Mouse (Mus musculus) neural tube, embryonic 10.5 days (tissue): ENCODE measurements around the gene Dach1.

ENCODE experiments used
- DNase-seq: peaks from one replicate; pipeline ENCODE4 v3.0.0-alpha.2; 2017; ENCODE audit warnings: low spot score; ENCODE audit errors: extremely low spot score

The Dach1 gene

DNA sequence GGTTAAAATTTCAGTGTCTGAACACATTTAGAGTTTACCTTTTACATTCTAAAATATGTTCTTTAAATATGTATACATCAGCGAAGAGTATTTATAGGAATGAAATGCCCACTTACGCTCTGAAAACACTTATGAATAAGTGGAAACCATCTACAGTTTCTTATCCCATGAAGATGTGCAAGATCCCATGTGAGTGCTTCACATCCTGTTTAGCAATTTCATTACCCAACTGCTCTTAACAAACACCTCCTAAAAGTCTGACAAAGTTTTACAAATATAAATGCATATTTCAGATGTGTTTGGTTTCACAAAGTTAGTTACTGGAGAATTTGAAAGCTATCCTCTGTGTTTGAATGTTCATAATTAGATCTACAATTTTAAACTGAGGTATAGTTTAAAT is 59.6 kb downstream of the Dach1 start:
- no peak for DNase-seq

- DNase-seq = no peak
Measured at GRCm38 (mm10) chr14:98108764-98109163, 60.8 kb downstream of the Dach1 start.

DNA sequence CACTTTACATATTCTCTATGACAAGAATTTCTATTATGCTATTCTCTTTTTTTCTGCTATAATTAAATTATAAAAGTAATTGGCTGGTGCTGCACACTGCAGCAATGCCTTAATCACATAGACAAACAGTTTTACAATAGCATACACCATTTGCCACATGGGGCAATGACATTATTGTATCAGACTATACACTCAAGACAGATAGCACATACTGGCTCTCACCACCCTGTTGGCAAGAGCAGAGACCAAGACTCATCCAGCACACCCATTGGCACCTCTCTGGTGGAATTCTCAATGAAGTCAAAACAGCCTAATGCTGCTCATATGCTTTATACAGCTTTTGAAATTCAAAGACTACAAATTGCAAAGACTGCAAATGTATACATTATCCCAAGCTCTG is 63.4 kb downstream of the Dach1 start:
- DNase-seq = no peak

GRCm38 (mm10) chr14:98104314-98104955 is 65.1 kb downstream of the Dach1 start:
- DNase-seq = no peak

DNA sequence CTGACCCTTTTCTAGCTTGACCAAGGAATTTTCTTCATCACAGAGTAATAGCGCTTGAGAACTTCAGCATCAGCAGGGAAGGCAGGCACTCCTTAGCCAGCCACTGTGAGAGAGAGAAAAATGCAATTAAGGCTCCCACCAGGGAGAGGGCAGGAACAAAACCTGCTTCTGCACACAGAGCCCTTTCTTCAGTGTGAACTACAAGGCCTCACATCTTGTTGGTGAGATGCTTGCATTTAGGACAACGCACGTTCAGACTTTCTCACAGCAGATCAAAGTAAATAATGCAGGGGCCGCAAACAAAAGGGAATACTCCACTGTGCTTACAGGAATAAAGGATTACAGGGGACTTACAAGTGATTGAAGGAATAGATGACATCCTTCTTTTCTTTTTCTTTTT is 74.3 kb downstream of the Dach1 start:
- no peak for DNase-seq

DNA sequence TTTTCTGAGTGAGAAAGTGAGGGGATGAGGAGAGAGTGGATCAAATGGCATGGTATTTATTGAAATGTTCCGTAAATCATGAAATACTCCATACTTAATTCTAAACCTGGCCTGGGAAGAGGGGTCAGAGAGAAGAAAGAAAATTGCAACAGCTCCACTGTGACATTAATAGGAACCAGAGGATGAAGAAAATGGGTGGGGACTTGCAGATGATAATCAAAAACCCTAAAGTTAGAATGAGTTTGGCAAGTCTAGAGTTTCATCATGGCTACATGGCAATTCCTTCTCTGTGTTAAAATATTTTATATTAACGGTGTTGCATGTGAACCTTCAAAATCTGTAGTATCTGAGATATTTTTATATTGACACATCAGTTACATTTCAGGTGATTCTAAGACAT is 80.3 kb downstream of the Dach1 start:
- no peak for DNase-seq

- no peak for DNase-seq
Measured at GRCm38 (mm10) chr14:98087355-98087754, 82.2 kb downstream of the Dach1 start.

- DNase-seq = no peak
Measured at GRCm38 (mm10) chr14:98086794-98087193, 82.8 kb downstream of the Dach1 start.

DNA sequence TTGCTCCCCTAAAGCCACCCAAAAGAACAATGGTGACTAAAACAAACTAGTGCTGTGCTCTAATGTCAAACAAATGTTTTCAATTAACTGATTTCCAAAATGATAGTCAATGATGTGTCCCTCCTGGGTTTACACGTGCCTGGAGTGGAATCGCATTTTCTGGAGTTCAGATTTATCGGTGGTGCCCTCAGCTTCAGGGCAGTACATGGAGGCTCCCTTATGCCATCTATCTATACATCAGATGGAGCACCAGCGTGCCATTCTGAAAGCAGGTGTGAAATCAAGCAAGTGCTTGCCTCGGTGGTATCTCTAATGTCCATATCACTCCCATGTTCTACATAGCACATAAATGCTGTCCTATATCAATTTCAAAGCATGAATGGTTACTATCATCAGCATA is 84.4 kb downstream of the Dach1 start:
- DNase-seq = no peak

- DNase-seq = no peak
Measured at GRCm38 (mm10) chr14:98084720-98085119, 84.8 kb downstream of the Dach1 start.

DNA sequence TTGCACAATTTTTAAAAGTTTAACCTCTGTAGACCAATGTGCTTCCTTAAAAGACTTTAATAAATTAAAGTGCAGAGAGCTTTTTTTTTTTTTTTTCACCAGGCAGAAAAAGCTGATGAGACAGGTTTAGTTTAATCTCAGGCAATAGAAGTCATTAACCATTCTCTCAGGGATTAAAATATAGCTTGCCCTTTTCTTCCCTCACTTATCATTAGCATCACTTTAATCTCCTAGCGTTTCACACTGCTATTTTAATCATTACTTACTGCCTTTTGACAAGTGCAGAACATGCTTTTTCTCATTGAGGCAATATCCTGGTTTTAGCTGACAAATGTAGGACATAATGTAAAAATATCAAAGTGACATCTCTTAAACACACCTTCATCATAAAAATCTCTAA is 86.1 kb downstream of the Dach1 start:
- no peak for DNase-seq

- no peak for DNase-seq
Measured at GRCm38 (mm10) chr14:98080014-98080413, 89.6 kb downstream of the Dach1 start.

- DNase-seq = no peak
Measured at GRCm38 (mm10) chr14:98077996-98078395, 91.6 kb downstream of the Dach1 start.

GRCm38 (mm10) chr14:98073421-98074080 is 96.0 kb downstream of the Dach1 start:
- no peak for DNase-seq

- DNase-seq = no peak
Measured at GRCm38 (mm10) chr14:98072647-98073420, 96.7 kb downstream of the Dach1 start.

DNA sequence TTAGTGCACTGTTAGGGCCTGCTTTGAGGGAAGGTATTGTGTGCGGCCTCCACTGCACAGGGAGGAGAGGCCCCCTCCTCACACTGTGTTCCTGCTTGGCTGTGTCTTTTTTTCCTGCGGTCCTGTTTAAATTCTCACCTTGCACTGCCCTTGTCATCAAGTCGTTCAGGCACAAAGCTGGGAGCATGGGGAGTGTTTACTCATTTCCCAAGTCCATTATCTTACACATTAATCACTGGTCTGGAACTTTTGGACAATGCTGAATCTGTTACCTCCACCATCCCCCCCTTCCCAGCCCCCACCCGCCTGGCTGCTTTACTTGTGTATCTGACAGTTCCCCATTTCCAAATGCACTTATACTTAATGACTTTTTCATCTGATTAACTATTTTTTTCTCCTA is 97.7 kb downstream of the Dach1 start:
- no peak for DNase-seq

GRCm38 (mm10) chr14:98067273-98067905 is 102.2 kb downstream of the Dach1 start:
- DNase-seq = no peak

DNA sequence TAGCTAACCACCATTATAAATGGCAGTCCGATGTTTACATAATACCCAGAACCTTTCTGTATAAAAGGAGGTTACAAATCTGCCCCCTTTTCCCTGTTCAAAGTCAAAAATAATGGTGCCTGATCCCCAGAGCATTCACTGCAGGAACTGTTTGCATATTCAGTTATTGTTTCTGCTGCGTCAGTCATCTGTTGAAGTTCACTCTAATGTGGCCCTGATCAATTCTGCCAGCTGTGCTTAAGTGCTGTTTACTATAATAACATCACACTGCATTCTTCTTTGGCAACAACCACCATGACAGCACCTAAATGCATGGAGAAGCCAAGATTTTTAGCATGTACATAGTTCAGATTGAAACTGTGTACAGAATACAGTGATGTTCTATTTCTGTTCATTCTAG is 105.4 kb downstream of the Dach1 start:
- no peak for DNase-seq

DNA sequence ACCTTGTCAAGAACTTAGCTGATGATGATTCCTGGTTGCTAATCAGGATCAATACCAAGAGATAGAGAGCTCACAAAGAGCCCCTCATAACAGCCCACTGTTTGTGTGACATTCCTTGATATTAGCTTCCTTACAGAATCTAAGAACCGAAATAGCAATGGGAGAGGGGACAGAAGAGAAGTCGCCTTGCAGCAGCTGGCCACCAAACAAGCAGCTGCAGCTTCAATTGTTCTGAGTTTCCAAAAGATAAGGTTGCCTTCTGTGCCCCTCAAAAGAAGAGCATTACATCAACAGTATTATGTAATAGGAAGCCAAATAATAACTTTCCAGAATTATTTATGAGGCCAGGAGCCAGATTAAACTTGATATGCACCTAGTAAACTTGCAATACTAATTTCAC is 120.2 kb downstream of the Dach1 start:
- DNase-seq = no peak

DNA sequence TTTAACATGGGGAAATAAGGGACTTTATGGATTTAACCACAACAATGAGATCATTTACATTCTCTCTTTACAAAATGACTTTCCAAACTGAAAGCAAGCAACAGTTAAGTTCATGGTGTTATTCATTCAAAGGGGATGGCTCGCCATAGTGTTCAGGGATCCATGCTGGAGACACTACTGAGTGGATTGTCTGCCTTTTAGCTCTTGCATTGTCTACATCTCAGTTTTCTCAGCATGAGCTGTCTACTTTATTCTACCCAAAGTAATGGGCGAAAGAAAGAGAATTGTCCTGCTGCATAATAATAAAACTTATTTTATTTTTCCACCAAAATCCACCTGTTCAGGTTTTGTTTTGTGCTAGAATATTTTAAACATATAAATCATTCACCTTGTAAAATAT is 121.2 kb downstream of the Dach1 start:
- DNase-seq = no peak

- DNase-seq = no peak
Measured at GRCm38 (mm10) chr14:98047670-98048069, 121.9 kb downstream of the Dach1 start.

DNA sequence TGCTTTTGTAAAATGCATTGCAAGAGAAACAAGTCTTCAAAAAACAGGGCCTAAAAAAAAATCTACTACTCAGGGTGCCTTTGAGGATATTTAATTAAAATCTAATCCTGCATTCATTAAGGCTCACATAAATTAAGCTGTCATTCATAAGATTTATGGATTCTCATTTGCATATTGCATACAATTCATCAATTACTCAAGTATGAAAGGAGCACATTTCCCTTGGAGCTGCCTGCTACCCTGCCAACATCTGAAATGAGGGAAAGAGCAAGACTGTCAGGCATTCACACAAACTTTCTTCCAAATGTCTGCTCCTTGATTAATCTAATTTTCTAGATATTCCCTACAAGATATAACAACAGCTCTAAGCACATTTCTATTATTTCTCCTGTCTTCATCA is 122.6 kb downstream of the Dach1 start:
- no peak for DNase-seq
